Mouse (Mus musculus): ENCODE measurements around the gene Gm42674.

DNA sequence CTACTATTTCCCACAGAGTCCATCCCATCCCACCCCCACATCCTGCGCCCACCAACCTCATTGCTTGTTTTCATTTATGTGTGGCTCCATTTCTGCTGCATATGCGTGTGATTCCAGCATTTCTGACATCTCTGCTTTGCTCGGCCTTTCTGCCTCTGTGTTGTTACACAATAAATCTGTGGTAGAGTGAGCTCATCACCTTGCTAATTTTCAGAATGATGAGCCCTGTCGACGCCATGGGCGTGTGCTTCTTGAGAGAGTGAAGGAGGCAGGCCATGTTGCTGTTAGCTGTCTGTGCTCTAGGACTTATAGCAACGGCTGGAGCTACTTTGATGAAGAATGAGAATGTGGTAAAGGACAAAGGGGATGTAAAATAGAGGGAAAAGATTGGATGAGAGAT lies 39.3 kb downstream of the Gm42674 start:
- no peak for TF ChIP-seq CTCF (IDR thresholded peaks at IDR 0.05)
- no peak for TF ChIP-seq POLR2A (IDR thresholded peaks at IDR 0.05; ENCODE audit: insufficient read depth, low read depth, low read length)
